Mouse (Mus musculus) frontal cortex, postnatal 25 days (tissue): ENCODE measurements around the gene Gm21708.
"Not testable (repeated sequence)": the region's sequence is repeated elsewhere in the genome, so short reads cannot be mapped to it uniquely, and the experiment has no call there.

Source experiments
- DNase-seq, 2 experiments: peaks; one replicate each; pipeline ENCODE4 v3.0.0; 2022; ENCODE audit warnings: low spot score in 2 of 2

Gene Gm21708

DNA sequence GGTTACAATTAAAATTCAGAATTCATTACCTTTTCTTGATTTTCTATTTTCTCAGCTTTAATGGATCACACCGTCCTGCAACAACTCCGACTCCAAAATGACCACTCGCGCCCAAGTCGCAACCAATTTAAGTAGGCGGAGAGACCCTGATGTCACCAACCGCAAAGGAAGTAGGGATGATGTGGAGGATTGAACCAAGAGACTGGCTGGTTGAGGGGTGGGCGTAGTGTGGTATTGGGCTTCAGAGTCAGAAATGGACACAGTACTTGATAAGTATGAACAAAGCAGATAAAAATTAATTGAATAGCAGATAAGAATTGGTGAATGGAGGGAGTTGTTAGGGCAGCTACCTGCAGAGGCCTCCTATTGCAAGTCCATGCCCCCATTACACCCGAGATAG is at the start of gene Gm21708, which contains the start of gene Gm21704:
TSS of gene Gm21708 (minus strand) at position 101 of the 400 bp plus-strand sequence.
TSS of gene Gm21704 (minus strand) at position 101 of the 400 bp plus-strand sequence.
- not testable (repeated sequence) for DNase-seq
